Mouse (Mus musculus) thymus, adult 2 months (tissue): Measurements from ENCODE around the gene Lhfp.

Experiments
- CTCF ChIP-seq: fragments of 200-500 bp; IDR thresholded peaks from 2 replicates; pipeline ENCODE4 v1.5.1; 2012; ENCODE audit warnings: mild to moderate bottlenecking, control low read depth, low read length, moderate library complexity, borderline replicate concordance; ENCODE audit not compliant: control insufficient read depth, poor library complexity, insufficient read depth; ENCODE audit errors: extremely low read depth
- POLR2A ChIP-seq: fragments of 200-500 bp; IDR thresholded peaks from 2 replicates; pipeline ENCODE4 v1.6.1; 2012; ENCODE audit warnings: mild to moderate bottlenecking, low read length, control low read depth, moderate library complexity; ENCODE audit not compliant: control insufficient read depth, poor library complexity, insufficient read depth; ENCODE audit errors: extremely low read depth

- TF ChIP-seq POLR2A: no peak
- TF ChIP-seq CTCF: no peak
Observed at GRCm38 (mm10) chr3:53074761-53075160, 33.4 kb downstream of the Lhfp start.
